Mouse (Mus musculus): ENCODE data around the gene Tcp10a. TPM values are rescaled to one million over a fixed set of nuclear protein-coding genes. Genes with fewer than 3 reads are reported as not detected.
"Not testable (repeated sequence)": the region's sequence is repeated elsewhere in the genome, so short reads cannot be mapped to it uniquely, and the experiment has no call there.

Gene Tcp10a
- not detected in 2 replicates for total RNA-seq (2017)

DNA sequence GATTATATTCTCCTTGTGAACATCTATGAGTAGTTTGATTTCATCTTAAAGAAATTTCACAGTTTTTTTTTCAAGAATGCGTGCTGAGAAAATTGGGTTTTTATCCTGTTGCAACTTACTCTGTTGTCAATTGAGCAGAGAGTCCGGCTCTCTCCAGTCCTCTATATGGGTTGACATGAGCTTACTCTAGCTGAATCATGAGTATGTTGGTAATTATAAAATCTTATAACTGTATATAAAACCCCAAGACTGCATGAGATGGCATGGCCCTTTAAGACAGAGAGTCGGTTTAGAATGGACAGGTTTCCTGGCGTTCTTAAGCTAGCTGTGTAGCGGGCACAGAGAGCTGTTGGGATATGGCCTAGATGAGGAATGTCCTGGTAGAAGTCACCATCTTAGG, at the start of gene Tcp10a:
Tcp10a (plus strand) TSS at position 301 of the 400 bp plus-strand sequence.
- not testable (repeated sequence) for ATAC-seq (replicated peaks in 1 of 2; ENCODE audit: insufficient read depth in 1 of 2, low FRiP score in 2 of 2, low TSS enrichment in 1 of 2, low read depth in 1 of 2, poor library complexity in 2 of 2, severe bottlenecking in 2 of 2)

DNA sequence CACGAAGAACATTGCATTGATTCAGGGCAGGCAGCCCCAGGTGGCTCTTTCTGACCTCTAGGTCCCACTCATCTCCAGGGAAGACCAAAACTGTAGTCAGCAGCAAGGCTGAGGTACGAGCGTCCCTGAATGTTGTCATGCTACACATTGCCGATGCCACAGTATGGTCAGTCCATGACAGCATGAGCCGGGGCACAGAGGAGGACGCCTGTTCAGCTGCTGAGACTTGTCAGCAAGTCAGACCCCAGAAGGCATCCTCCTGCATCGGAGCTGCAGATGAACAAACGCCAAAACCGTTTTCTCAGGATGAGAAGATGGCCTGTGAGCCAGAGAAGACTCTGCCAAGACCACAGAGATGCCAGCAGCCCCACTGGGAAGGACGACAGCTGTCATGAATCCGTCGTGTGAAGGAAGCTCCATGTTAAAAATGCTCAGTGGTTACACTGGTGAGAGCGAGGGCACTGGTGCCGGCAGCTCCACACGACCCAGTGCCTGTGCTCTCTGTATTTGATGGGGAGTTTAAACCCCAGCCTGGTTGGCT, 45.7 kb upstream of the Tcp10a start:
- ATAC-seq (replicated peaks in 1 of 2; ENCODE audit: insufficient read depth in 1 of 2, low FRiP score in 2 of 2, low TSS enrichment in 1 of 2, low read depth in 1 of 2, poor library complexity in 2 of 2, severe bottlenecking in 2 of 2), result no peak

DNA sequence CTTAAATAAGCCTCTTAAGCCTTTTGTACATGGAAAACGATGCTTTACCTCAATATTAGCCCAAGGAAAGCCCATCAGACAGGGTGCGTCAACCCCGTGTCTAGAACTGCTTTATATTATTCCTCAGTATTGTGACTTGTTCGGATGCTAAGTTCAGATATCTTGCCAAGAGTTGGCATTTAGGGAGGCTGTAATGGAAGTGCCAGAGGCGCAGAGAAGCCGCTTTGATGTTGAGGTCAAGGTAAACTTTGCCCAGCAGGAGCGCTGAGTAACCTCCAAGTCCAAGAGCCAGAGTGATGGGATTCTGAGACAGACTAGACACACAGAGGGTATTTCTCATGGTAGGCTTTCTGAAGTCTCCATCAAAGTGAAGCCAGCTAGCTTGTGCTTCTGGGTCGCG, 45.2 kb upstream of the Tcp10a start:
- no peak for ATAC-seq (replicated peaks in 1 of 2; ENCODE audit: insufficient read depth in 1 of 2, low FRiP score in 2 of 2, low TSS enrichment in 1 of 2, low read depth in 1 of 2, poor library complexity in 2 of 2, severe bottlenecking in 2 of 2)

DNA sequence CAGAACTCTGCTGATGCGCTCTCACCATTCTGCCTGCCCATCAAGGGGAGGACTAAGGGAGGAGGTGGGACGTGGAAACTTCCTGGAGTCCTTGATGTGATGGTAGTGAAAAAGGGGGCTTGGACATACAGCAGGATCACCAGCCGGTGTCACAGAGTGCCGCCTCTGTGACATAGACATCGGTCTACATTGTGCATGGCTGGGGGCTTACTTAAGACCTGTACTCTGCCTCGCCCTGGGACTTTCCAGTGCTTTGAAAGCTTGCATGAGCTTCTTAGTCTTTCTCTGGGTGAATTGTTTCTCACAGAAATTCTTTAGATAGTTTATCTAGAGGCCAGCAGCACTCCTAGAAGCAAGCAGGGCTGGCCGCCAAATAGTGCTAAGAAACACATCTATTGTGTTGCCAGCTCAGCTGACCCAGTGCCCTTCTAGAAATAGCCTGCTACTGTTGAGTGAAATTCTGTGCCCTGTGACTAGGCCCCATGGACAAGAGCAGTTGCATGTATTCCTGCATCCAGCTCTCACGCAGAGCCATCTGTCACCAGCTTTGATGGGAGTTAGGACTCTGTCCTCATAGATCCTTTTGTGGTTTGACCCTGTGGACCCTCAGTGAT, 40.0 kb upstream of the Tcp10a start:
- ATAC-seq (replicated peaks in 1 of 2; ENCODE audit: insufficient read depth in 1 of 2, low FRiP score in 2 of 2, low TSS enrichment in 1 of 2, low read depth in 1 of 2, poor library complexity in 2 of 2, severe bottlenecking in 2 of 2), result no peak

DNA sequence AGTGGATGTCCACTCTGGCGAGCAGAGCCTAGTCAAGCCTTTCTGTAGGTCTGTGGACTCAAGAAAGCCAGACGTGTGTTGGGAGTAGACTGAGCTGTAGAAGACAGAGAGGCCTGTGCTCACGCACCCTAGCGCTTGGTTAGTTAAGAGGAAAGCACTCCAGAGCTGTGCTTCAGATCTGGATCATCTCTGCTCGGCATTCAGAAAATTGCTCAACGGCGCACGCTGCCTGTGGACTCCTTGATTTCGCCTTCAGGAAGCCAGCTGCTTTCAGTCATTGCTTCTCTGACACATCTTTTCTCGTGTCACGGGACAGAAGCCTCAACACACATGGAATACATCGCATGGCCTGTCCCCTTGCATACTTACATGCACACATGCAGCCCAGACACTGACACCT, 39.2 kb upstream of the Tcp10a start:
- ATAC-seq (replicated peaks in 1 of 2; ENCODE audit: insufficient read depth in 1 of 2, low FRiP score in 2 of 2, low TSS enrichment in 1 of 2, low read depth in 1 of 2, poor library complexity in 2 of 2, severe bottlenecking in 2 of 2), result no peak

DNA sequence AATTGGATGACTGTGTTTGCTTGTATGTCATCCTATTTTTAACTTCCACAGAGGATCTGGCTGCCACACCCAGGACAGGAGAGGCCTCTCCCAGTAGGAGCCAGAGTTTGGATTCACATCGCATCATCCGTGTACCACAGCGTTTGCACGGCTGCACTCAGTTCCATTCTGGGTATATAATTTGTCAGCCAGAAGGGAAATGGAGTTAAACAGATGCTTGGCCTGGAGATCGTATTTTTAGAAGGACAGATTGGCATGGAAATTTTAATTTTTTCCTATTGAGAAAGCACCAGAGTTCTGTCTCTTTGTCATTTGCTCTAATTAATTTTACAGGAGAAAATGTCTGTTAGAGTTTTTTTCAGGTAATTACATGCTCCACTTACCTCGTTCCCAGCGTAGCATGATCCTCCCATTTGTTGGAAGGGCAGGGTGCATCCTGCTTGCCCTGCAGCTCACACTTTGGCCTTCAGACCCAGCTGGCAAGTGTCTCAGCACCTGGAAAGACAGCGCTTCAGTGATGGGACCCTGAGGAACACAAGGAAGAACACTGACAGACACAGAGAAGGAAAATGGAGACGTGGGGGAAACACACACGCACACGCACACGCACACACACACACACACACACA, 37.9 kb upstream of the Tcp10a start:
- ATAC-seq (replicated peaks in 1 of 2; ENCODE audit: insufficient read depth in 1 of 2, low FRiP score in 2 of 2, low TSS enrichment in 1 of 2, low read depth in 1 of 2, poor library complexity in 2 of 2, severe bottlenecking in 2 of 2), result no peak

DNA sequence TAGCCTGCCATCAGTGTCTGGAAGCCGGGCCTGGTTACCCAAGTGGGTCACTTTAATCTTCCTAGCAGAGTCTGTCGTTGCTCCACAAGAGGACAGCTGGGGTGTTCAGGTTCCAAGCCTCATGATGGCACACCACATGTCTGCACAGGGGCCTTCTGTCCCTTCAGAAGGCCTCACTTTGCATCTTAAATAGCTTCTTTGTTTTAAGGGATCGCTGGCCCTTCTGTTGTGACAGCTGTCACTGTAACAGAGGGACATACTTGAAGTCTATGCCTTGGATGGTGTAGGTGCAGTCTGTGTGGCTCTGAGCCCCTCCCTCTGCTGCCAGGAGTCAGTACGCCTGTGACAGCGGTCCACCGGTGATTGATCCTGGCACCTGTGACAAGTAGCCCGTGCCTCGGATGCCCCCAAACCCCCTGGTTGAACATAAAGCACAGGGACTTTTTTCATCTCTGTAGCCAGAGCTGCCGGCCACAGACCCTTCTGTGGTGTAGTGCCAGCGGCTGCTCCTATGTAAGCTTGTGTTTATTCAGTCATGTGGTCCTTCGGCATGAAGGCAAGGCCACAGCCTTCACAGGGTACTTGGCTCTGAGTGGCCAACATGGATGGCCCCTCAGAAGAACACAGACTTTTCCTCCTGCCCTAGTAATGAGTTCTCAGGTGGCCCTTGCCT, 32.3 kb upstream of the Tcp10a start:
- ATAC-seq (replicated peaks in 1 of 2; ENCODE audit: insufficient read depth in 1 of 2, low FRiP score in 2 of 2, low TSS enrichment in 1 of 2, low read depth in 1 of 2, poor library complexity in 2 of 2, severe bottlenecking in 2 of 2), result no peak

DNA sequence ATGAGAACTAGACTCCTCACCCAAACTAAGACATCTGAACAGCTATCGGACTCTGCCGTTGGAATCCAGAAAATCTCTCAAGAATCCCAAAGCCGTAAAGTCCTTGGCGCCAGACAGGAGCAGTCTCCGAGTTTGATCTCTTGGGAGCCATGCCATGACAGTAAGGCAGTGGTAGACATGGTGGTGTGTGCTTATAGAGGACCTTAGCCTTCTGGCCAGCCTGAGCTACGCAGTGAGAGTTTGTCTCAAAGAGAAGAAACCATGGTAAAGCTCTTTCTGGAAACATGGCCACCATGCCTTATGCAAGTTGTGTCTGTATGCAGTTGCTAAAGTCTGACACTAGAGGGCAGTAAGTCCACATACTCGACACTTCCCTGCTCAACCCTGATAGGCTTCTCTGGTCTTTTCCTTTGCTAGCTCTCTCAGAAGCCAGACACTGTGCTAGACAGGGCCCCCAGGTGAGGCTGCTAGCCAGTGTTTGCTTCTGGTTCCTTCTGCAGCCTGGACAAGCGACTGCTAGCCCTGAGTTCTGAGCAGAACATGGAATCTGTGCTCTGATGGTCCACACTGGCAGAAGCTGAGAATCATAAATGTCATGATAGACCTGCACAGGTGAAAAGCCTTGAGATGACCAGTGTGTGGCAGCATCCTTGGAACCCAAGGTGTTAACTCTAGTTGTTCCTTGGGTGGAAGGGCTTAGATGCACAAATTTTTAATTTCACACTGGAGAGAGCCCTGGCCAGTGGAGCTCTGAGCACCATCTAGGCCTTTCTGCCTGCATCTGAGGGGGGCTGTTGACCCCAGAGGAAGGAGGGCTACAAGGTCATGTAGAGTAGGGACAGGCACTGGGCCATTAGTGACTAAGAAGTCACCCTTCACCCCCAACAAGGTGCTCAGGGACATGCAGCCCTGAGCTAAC, 17.9 kb upstream of the Tcp10a start:
- peak; percentile 81 to 82 for ATAC-seq (replicated peaks in 1 of 2; ENCODE audit: insufficient read depth in 1 of 2, low FRiP score in 2 of 2, low TSS enrichment in 1 of 2, low read depth in 1 of 2, poor library complexity in 2 of 2, severe bottlenecking in 2 of 2)

DNA sequence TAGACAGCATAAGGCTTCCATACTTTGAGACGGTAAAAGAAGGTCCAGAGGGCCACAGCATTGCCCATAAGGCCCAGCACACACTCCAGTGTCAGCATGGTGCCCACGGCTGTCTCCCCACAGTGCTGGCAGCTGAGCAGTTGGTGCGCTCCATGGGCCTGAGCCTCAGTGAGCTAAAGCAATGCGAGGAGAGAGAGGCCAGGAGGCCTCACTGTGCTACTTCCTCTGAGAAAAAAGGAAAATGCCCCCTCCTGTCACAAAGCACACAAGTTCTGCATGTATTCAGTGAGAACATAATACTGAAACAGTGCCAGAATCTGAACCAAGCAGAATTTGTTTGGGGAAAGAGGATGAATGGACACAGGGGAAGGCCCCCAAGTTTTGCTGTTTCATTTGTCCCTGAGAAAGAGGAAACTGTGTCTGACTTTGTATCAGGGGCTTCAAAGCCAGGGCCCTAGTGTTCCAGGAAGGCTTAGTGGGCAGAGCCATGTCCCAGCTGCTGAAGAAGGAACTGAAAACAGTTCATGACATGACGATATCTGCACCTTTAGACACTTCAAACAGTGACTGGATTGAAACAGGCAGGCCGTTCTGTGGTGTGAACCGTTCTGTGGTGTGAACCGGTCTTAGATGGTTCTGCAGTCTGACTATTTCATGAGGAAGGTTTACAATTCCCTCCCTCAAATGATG, 8.6 kb upstream of the Tcp10a start:
- peak; percentile 75 to 79 for ATAC-seq (replicated peaks in 1 of 2; ENCODE audit: insufficient read depth in 1 of 2, low FRiP score in 2 of 2, low TSS enrichment in 1 of 2, low read depth in 1 of 2, poor library complexity in 2 of 2, severe bottlenecking in 2 of 2)

DNA sequence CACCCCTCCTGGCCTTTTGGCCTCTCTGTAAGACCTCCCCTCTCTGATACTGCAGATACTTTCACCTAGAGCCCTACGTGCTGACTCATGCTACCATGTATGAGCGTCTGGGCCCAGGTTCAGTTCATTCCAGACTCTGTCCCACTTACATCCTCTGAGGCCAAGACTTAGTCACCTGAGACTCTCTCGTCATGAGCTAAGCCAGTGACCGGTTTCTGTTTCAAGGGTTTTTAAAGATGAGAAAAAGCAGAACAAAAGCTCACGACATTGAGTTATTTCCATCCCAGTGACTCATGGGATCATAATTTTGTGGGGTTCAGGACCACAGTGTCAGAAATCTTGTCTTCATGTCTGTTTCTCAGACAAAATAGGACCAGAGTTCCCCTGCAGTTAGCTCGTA, 4.7 kb upstream of the Tcp10a start:
- ATAC-seq (replicated peaks in 1 of 2; ENCODE audit: insufficient read depth in 1 of 2, low FRiP score in 2 of 2, low TSS enrichment in 1 of 2, low read depth in 1 of 2, poor library complexity in 2 of 2, severe bottlenecking in 2 of 2), result not testable (repeated sequence)

DNA sequence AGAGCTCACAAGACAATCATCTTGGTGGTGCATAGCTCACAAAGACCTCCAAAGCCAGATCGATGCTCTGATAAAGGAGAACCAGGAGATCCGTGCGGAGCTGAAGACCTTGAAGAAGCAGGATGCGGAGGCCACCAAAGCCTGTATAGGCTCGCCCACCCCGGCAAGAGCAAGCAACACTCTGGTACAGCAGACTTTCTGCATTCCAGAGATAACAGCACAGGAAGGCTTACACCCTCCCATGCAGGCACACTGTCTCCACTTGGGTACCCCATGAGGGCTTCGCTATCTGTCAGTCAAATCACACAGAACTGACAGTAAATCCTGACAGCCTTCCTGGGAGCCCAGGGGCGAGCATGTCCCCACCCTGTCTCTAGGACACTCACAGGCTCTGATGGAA, 2.0 kb downstream of the Tcp10a start:
- ATAC-seq (replicated peaks in 1 of 2; ENCODE audit: insufficient read depth in 1 of 2, low FRiP score in 2 of 2, low TSS enrichment in 1 of 2, low read depth in 1 of 2, poor library complexity in 2 of 2, severe bottlenecking in 2 of 2), result not testable (repeated sequence)

DNA sequence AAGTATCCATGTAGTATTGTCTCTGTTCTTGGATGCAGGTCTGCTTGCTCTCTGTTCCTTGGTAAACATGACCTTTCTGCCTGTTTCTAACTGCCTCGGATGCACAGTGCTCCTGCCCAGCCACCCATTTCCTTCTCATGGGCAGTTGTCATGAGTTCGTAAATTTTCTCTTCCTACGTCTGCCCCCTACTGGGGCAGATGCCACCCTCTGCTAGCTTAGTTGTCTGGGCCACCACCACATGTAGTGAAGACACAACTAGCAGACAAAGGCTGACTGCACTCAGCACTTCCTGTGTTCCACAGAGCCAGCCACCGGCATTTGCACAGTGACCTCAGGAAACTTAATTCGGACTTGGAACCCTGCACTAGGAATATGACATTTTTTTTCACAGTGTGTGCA, 8.3 kb downstream of the Tcp10a start:
- peak; percentile 47; a peak in 3 of 4 replicates for ATAC-seq (replicated peaks in 1 of 2; ENCODE audit: insufficient read depth in 1 of 2, low FRiP score in 2 of 2, low TSS enrichment in 1 of 2, low read depth in 1 of 2, poor library complexity in 2 of 2, severe bottlenecking in 2 of 2)

DNA sequence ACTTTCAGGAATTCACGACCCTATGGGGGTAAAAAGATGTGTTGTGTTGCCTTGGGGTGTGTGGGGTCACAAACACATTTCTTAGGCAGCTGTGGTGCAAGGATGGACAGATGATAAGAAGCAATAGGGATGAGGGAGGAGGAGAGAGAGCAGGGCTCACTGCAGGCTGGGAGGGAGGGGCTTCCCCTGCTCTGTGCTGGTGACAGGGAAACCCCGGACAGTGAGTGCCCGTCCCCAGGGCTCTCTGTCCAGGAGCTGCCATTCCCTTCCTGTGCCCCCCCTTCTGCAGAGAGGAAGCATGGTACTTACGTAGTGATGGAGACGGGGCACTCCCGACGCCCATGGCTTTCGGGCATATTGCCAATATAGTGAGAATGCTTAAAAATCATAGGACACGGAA, 12.9 kb downstream of the Tcp10a start:
- ATAC-seq (replicated peaks in 1 of 2; ENCODE audit: insufficient read depth in 1 of 2, low FRiP score in 2 of 2, low TSS enrichment in 1 of 2, low read depth in 1 of 2, poor library complexity in 2 of 2, severe bottlenecking in 2 of 2), result not testable (repeated sequence)

DNA sequence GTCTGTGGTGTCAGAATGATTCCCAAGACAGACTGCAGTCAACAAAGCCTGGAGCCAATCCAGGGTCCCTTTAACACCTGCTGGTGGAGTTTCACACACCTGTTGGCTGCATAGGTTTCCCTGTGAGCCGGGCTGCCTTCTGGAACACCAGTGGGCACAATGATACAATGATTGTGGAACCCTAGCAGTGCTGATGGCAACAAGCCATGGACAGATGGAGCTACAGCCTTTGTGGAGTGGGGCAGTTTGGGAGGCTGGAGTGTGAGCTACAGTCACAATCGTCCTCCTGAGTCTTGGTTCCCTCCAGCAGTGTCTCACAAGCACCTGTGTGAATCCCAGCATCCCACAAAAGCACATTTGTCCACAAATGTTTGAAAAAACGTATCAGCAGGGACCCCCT, 24.3 kb downstream of the Tcp10a start:
- not testable (repeated sequence) for ATAC-seq (replicated peaks in 1 of 2; ENCODE audit: insufficient read depth in 1 of 2, low FRiP score in 2 of 2, low TSS enrichment in 1 of 2, low read depth in 1 of 2, poor library complexity in 2 of 2, severe bottlenecking in 2 of 2)

DNA sequence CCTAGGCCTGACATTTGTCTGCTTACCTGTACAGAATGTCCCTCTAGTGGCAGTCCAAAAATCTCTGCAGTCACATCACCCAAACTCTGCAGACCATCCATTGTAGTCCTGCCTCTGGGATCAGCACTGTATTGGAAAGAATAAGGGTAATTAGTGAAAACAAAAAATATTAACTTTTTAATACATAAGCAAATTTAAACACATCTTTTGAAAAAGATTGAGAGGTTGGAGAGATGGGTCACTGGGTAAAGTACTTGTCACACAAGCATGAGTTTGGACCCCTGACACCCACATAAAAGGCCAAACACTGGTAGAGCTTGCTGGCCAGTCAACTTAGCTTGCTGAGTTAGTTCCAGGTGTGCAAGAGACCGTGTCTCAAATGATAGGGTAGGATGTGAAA, 28.1 kb downstream of the Tcp10a start, which contains the start of gene Ttll2:
Ttll2 (minus strand) TSS at position 101 of the 400 bp plus-strand sequence.
- not testable (repeated sequence) for ATAC-seq (replicated peaks in 1 of 2; ENCODE audit: insufficient read depth in 1 of 2, low FRiP score in 2 of 2, low TSS enrichment in 1 of 2, low read depth in 1 of 2, poor library complexity in 2 of 2, severe bottlenecking in 2 of 2)

DNA sequence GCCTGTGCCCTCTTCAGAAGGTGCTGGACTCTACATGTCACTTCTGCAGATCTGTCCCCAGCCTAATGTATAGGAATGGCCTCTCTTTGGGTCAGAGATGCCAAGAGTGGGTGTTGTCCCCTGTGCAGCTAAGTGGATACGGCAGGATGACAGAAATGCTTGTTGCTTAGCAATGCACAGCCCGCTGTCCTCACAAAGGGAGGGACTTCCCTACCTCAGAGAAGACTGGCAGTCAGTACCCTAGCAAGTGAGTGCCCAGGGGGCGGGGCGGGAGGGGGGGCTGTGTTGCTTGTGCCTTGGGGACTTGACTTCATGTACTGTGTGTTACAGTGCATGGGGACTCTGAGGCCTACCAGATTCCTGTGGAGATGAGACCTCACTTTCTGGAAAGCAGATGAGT, 35.4 kb downstream of the Tcp10a start:
- ATAC-seq (replicated peaks in 1 of 2; ENCODE audit: insufficient read depth in 1 of 2, low FRiP score in 2 of 2, low TSS enrichment in 1 of 2, low read depth in 1 of 2, poor library complexity in 2 of 2, severe bottlenecking in 2 of 2), result not testable (repeated sequence)

Data from hematopoietic stem cell, adult 5-6 weeks (primary cell).